Mouse (Mus musculus) bone marrow macrophage, adult 2 months (primary cell): Measurements from ENCODE around the gene Hist1h2ac.

Source experiments
- CTCF ChIP-seq: IDR thresholded peaks from 2 replicates; pipeline ENCODE4 v1.5.1; 2012; ENCODE audit warnings: low read depth, mild to moderate bottlenecking, low read length, moderate library complexity
- POLR2A ChIP-seq: IDR thresholded peaks from 2 replicates; pipeline ENCODE4 v1.6.1; 2012; ENCODE audit warnings: mild to moderate bottlenecking, low read depth, low read length, borderline replicate concordance

GRCm38 (mm10) chr13:23708654-23709053, 24.9 kb upstream of the Hist1h2ac start:
- TF ChIP-seq CTCF = no peak
- TF ChIP-seq POLR2A = no peak
